Mouse (Mus musculus) kidney, embryonic 15.5 days (tissue): ENCODE results near the gene Cachd1. TPM values are rescaled to one million over a fixed set of nuclear protein-coding genes. Genes with fewer than 3 reads are reported as not detected.

Source experiments
- ATAC-seq: fragments of 200-750 bp; cut with Nextera tagmentation; replicated peaks from 2 replicates; pipeline ENCODE4 v1.8.0; 2017; ENCODE audit warnings: moderate TSS enrichment; ENCODE audit not compliant: low FRiP score
- H3K27ac ChIP-seq: fragments of 300-500 bp; sonication (generic); 2 replicates; pipeline ENCODE4 v1.5.1; 2015; ENCODE audit warnings: mild to moderate bottlenecking, inconsistent platforms
- H3K27me3 ChIP-seq: fragments of 300-500 bp; sonication (generic); 2 replicates; pipeline ENCODE4 v1.6.1; 2015; ENCODE audit warnings: inconsistent platforms
- H3K36me3 ChIP-seq: fragments of 300-500 bp; sonication (generic); 2 replicates; pipeline ENCODE4 v1.6.1; 2015; ENCODE audit warnings: inconsistent platforms
- H3K4me1 ChIP-seq: fragments of 300-500 bp; sonication (generic); 2 replicates; pipeline ENCODE4 v1.6.1; 2015; ENCODE audit warnings: inconsistent platforms
- H3K4me2 ChIP-seq: fragments of 300-500 bp; sonication (generic); 2 replicates; pipeline ENCODE4 v1.6.1; 2015; ENCODE audit warnings: moderate library complexity, mild to moderate bottlenecking, inconsistent platforms
- H3K4me3 ChIP-seq: fragments of 300-500 bp; sonication (generic); replicated peaks from 2 replicates; pipeline ENCODE4 v1.5.1; 2015; ENCODE audit warnings: mild to moderate bottlenecking, inconsistent platforms
- H3K9ac ChIP-seq: fragments of 300-500 bp; sonication (generic); 2 replicates; pipeline ENCODE4 v1.6.1; 2015; ENCODE audit warnings: mild to moderate bottlenecking, inconsistent platforms
- H3K9me3 ChIP-seq: fragments of 300-500 bp; sonication (generic); replicated peaks from 2 replicates; pipeline ENCODE4 v1.6.1; 2016; ENCODE audit warnings: inconsistent platforms
- WGBS: fragments of 180-500 bp; shearing (Covaris S2); methylation state at CpG from one replicate; pipeline ENCODE4 v1.1.7; 2015; ENCODE audit warnings: mixed read lengths; 5-methylcytosine and 5-hydroxymethylcytosine counted together
- polyA plus RNA-seq: library from polyadenylated mRNA; unstranded; fragments of >200 nt; fragmentation: Nextera tagmentation; extraction: Ambion mirVana; gene quantifications from 2 replicates; pipeline ENCODE4 v1.2.1, GENCODE M21; 2015

Gene Cachd1
- polyA plus RNA-seq, 1 experiment from 2014 or later: 19.0 TPM

GRCm38 (mm10) chr4:100944276-100944675 is 167.8 kb downstream of the Cachd1 start:
- no peak for ATAC-seq
- WGBS: 55% methylated on average over 3 of the region's 3 CpGs
- Histone ChIP-seq H3K9ac (no peak overlapping the region), H3K4me3 (no peak overlapping the region), H3K4me1 (peaks cover 23% of the 10 kb centered on the region), H3K27me3 (no peaks in the 10 kb centered on the region), H3K9me3 (no peaks in the 10 kb centered on the region), H3K36me3 (0 out of 2 replicates have a peak, but pooled peaks cover 3% of the 10 kb centered on the region), H3K27ac (no peak overlapping the region), H3K4me2 (no peak overlapping the region)

DNA sequence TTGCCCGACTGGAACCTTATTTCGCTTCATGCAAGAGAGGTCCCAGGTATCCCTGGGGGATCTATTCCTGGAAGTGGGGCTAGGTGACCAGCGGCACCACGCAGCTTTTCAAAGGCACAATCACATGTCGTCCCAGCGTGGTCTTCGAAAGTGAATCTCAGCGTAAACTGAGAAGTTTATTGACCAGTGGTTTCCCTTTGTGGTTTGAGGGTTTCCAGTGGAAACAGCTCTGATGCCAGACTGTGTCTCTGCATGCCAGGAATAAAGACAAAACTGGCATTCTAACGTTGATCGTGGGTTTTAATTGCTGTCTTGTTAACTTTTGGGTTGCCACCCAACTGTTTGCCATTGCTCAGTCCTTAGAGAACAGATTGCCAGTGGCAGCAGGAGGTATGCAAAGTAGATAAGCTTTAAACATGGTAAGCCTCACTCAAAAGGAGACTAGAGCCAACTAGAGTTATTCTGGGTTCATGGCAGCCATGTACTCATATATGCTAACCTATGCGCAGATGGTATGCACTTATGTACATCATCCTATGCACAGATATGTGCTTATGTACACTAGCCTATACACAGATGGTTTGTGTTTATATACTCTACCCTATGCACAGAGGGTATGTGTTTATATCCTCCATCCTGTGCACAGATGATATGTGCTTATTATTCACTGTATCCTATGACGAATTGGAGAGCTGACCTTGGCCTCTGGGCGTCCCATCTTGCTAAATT is 168.9 kb downstream of the Cachd1 start:
- WGBS: 76% methylated on average over 13 of the region's 13 CpGs
- ATAC-seq: no peak
- Histone ChIP-seq H3K9me3 (no peaks in the 10 kb centered on the region), H3K27me3 (no peaks in the 10 kb centered on the region), H3K4me3 (no peak overlapping the region), H3K36me3 (peaks cover 4% of the 10 kb centered on the region; the same call in 1 of the 2 replicates), H3K4me1 (peaks cover 30% of the 10 kb centered on the region), H3K9ac (no peak overlapping the region), H3K27ac (no peak overlapping the region), H3K4me2 (no peak overlapping the region)

DNA sequence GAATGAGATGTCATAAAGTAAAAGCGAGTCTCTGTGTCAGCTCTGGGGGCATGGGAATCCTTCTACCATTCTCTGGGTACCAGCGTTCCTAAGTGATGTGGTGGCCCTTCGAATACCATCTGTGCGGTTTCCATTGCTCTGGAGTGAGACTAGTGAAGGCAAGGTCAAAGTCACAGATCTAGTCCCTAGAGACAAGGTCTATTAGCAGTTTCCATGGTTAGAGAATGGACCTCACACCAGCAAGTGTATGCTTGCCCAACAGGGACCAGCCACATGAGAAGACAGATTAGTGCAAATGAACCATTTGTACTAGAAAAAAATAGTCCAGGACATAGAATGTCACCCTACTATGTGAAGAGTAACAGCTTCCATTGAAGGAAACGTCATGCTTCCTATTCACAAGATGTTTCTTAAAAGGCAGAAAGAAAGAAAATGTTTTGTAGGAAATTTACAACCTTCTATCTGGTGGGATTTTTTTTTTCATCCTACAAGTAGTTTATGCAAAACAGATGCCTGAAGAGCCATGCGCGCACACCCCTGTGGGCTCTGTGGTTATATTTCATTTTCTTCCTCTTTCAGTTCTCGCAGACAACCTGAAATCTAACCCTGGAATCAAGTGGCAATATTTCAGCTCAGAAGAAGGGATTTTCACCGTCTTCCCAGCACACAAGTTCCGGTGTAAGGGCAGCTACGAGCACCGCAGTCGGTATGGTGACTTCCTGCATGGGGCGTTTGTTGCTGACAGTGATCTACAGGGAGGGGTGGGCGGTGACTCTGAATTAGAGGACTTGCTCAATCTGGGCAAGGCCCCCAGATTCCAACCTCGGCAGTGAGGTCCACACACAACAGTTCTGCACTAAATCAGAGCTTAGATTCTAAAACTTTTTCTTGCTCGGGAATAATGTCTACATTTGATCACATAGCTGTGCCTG is 172.3 kb downstream of the Cachd1 start:
- H3K9me3 ChIP-seq: no peaks in the 10 kb centered on the region
- H3K4me2 ChIP-seq: peak overlapping the region; percentile 41
- 42% methylated on average over 17 of the region's 17 CpGs for WGBS
- H3K4me3 ChIP-seq: peak overlapping the region; percentile 15; the same call in 1 of the 2 replicates
- peak overlapping the region; percentile 67 for H3K27ac ChIP-seq
- peak; percentile 43; the same call in 1 of the 2 replicates for ATAC-seq
- peaks cover 26% of the 10 kb centered on the region for H3K4me1 ChIP-seq
- H3K9ac ChIP-seq: no peak overlapping the region
- H3K36me3 ChIP-seq: peaks cover 23% of the 10 kb centered on the region
- no peaks in the 10 kb centered on the region for H3K27me3 ChIP-seq

- Histone ChIP-seq H3K4me3 (no peak overlapping the region), H3K4me1 (peaks cover 20% of the 10 kb centered on the region), H3K27me3 (no peaks in the 10 kb centered on the region), H3K36me3 (peaks cover 33% of the 10 kb centered on the region), H3K9me3 (no peaks in the 10 kb centered on the region), H3K9ac (no peak overlapping the region), H3K27ac (no peak overlapping the region), H3K4me2 (no peak overlapping the region)
- WGBS: 79% methylated on average over 5 of the region's 5 CpGs
- no peak for ATAC-seq
Observed at GRCm38 (mm10) chr4:100950316-100950715, 173.8 kb downstream of the Cachd1 start.

- no peak overlapping the region for H3K27ac ChIP-seq
Observed at GRCm38 (mm10) chr4:100951876-100952275, 175.4 kb downstream of the Cachd1 start.

GRCm38 (mm10) chr4:100963341-100963740 is 186.9 kb downstream of the Cachd1 start:
- Histone ChIP-seq H3K36me3 (peaks cover 83% of the 10 kb centered on the region), H3K9me3 (no peaks in the 10 kb centered on the region), H3K4me2 (no peak overlapping the region), H3K9ac (no peak overlapping the region), H3K27ac (no peak overlapping the region), H3K4me3 (no peak overlapping the region), H3K27me3 (no peaks in the 10 kb centered on the region), H3K4me1 (0 out of 2 replicates have a peak, but pooled peaks cover 3% of the 10 kb centered on the region)
- ATAC-seq: no peak
- 79% methylated on average over 1 of the region's 1 CpGs for WGBS

More at GRCm38 (mm10) chr4:100951876-100952275, 175.4 kb downstream of the Cachd1 start:
- 89% methylated on average over 8 of the region's 8 CpGs for WGBS
- no peak for ATAC-seq
- H3K4me2 ChIP-seq: no peak overlapping the region
- H3K27me3 ChIP-seq: no peaks in the 10 kb centered on the region
- H3K9me3 ChIP-seq: no peaks in the 10 kb centered on the region
- H3K36me3 ChIP-seq: peaks cover 45% of the 10 kb centered on the region
- no peak overlapping the region for H3K4me3 ChIP-seq
- peaks cover 20% of the 10 kb centered on the region for H3K4me1 ChIP-seq
- H3K9ac ChIP-seq: no peak overlapping the region

GRCm38 (mm10) chr4:100963796-100964195 is 187.3 kb downstream of the Cachd1 start:
- Histone ChIP-seq H3K9ac (no peak overlapping the region), H3K4me1 (0 out of 2 replicates have a peak, but pooled peaks cover 3% of the 10 kb centered on the region), H3K9me3 (no peaks in the 10 kb centered on the region), H3K4me3 (no peak overlapping the region), H3K27ac (no peak overlapping the region), H3K4me2 (no peak overlapping the region), H3K36me3 (peaks cover 86% of the 10 kb centered on the region), H3K27me3 (no peaks in the 10 kb centered on the region)
- ATAC-seq: no peak
- WGBS: 77% methylated on average over 8 of the region's 8 CpGs

- WGBS: 80% methylated on average over 19 of the region's 19 CpGs
- Histone ChIP-seq H3K36me3 (peaks cover 81% of the 10 kb centered on the region), H3K27me3 (no peaks in the 10 kb centered on the region)
Observed at GRCm38 (mm10) chr4:100967703-100968392, 191.4 kb downstream of the Cachd1 start.

GRCm38 (mm10) chr4:100973641-100974454 is 197.4 kb downstream of the Cachd1 start:
- Histone ChIP-seq H3K4me3 (no peak overlapping the region), H3K36me3 (peaks cover 84% of the 10 kb centered on the region), H3K4me1 (no peaks in the 10 kb centered on the region), H3K27me3 (no peaks in the 10 kb centered on the region), H3K27ac (peak overlapping the region; percentile 32; the same call in 1 of the 2 replicates), H3K4me2 (no peak overlapping the region), H3K9ac (no peak overlapping the region), H3K9me3 (no peaks in the 10 kb centered on the region)
- 81% methylated on average over 16 of the region's 16 CpGs for WGBS
- ATAC-seq: no peak

More at GRCm38 (mm10) chr4:100967703-100968392, 191.4 kb downstream of the Cachd1 start:
- no peak overlapping the region for H3K9ac ChIP-seq
- no peak overlapping the region for H3K4me2 ChIP-seq
- ATAC-seq: no peak
- H3K27ac ChIP-seq: peak overlapping the region; percentile 41; the same call in 1 of the 2 replicates
- H3K9me3 ChIP-seq: no peaks in the 10 kb centered on the region
- H3K4me3 ChIP-seq: no peak overlapping the region
- H3K4me1 ChIP-seq: 0 out of 2 replicates have a peak, but pooled peaks cover 3% of the 10 kb centered on the region

DNA sequence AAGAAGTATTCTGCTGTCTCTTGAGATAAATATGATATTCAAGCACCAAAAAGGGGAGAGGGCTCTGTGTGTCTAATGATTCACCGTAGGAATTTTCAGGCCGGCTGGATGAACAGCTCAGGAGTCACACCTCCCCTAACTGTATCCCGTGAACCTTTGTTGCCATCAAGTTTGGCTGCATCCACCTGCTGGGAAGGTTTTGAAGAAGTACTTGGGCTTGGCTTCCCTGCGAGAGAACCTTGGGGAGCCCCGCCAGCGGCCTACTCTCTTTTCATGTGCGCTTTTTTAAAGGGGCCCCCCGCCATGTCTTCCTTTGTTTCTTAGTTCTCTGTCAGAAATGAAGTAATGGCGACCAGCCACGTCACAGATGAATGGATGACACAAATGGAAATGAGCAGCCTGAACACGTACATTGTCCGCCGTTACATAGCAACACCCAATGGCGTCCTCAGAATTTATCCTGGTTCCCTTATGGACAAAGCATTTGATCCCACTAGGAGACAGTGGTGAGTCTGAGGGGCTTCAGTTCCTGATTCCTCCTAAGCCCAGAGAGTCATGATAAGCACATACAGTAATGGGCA is 198.1 kb downstream of the Cachd1 start:
- Histone ChIP-seq H3K9me3 (no peaks in the 10 kb centered on the region), H3K9ac (no peak overlapping the region), H3K4me3 (no peak overlapping the region), H3K27ac (no peak overlapping the region), H3K4me2 (no peak overlapping the region), H3K36me3 (peaks cover 81% of the 10 kb centered on the region), H3K4me1 (no peaks in the 10 kb centered on the region), H3K27me3 (no peaks in the 10 kb centered on the region)
- ATAC-seq: no peak
- WGBS: 91% methylated on average over 14 of the region's 14 CpGs

- Histone ChIP-seq H3K4me3 (no peak overlapping the region), H3K4me1 (no peaks in the 10 kb centered on the region), H3K9me3 (no peaks in the 10 kb centered on the region), H3K27ac (no peak overlapping the region), H3K4me2 (no peak overlapping the region), H3K36me3 (peaks cover 83% of the 10 kb centered on the region), H3K27me3 (no peaks in the 10 kb centered on the region), H3K9ac (no peak overlapping the region)
- WGBS: 93% methylated on average over 7 of the region's 7 CpGs
- no peak for ATAC-seq
Observed at GRCm38 (mm10) chr4:100977522-100977921, 201.0 kb downstream of the Cachd1 start.
